Mouse (Mus musculus): ENCODE data around the gene Mob2. TPM values are rescaled to one million over a fixed set of nuclear protein-coding genes. Genes with fewer than 3 reads are reported as not detected.

The Mob2 gene
- 122 TPM for polyA plus RNA-seq (2017; shearing (Covaris generic))

GRCm38 (mm10) chr7:142060931-142061565, at the start of gene Mob2:
Mob2 (minus strand) TSS chr7:142061065.

GRCm38 (mm10) chr7:142095183-142095931, 34.5 kb upstream of the Mob2 start, which contains the start of gene Dusp8:
Dusp8 (minus strand) TSS chr7:142095843.

Other genes starting within 250 kb of the Mob2 start
- gene Muc5b, start 222.0 kb downstream of the Mob2 start, polyA plus RNA-seq (2017; shearing (Covaris generic)), result not detected
- 71.8 TPM for gene Tollip, start 142.6 kb downstream of the Mob2 start, polyA plus RNA-seq (2017; shearing (Covaris generic))
- gene Brsk2, start 111.3 kb downstream of the Mob2 start, polyA plus RNA-seq (2017; shearing (Covaris generic)), result 0.71 TPM
- gene Dusp8, start 34.8 kb upstream of the Mob2 start, polyA plus RNA-seq (2017; shearing (Covaris generic)), result 37.7 TPM
- gene Gm45618, start 59.7 kb upstream of the Mob2 start, polyA plus RNA-seq (2017; shearing (Covaris generic)), result not detected
- not detected for gene Gm39115, start 75.0 kb upstream of the Mob2 start, polyA plus RNA-seq (2017; shearing (Covaris generic))
- not detected for gene Gm45337, start 83.5 kb upstream of the Mob2 start, polyA plus RNA-seq (2017; shearing (Covaris generic))
- gene Gm29735, start 96.0 kb upstream of the Mob2 start, polyA plus RNA-seq (2017; shearing (Covaris generic)), result not detected
- not detected for gene Gm4553, start 104.7 kb upstream of the Mob2 start, polyA plus RNA-seq (2017; shearing (Covaris generic))
- gene Krtap5-2, start 114.9 kb upstream of the Mob2 start, polyA plus RNA-seq (2017; shearing (Covaris generic)), result not detected
- not detected for gene Gm10153, start 129.3 kb upstream of the Mob2 start, polyA plus RNA-seq (2017; shearing (Covaris generic))
- gene Krtap5-3, start 140.3 kb upstream of the Mob2 start, polyA plus RNA-seq (2017; shearing (Covaris generic)), result not detected
- not detected for gene Gm7579, start 150.8 kb upstream of the Mob2 start, polyA plus RNA-seq (2017; shearing (Covaris generic))
- gene Krtap5-5, start 168.9 kb upstream of the Mob2 start, polyA plus RNA-seq (2017; shearing (Covaris generic)), result not detected
- not detected for gene Gm40460, start 180.0 kb upstream of the Mob2 start, polyA plus RNA-seq (2017; shearing (Covaris generic))
- not detected for gene Gm2431, start 197.3 kb upstream of the Mob2 start, polyA plus RNA-seq (2017; shearing (Covaris generic))
- gene Gm4559, start 213.3 kb upstream of the Mob2 start, polyA plus RNA-seq (2017; shearing (Covaris generic)), result not detected
- gene Krtap5-1, start 236.1 kb upstream of the Mob2 start, polyA plus RNA-seq (2017; shearing (Covaris generic)), result not detected
- gene Krtap5-4, start 242.5 kb upstream of the Mob2 start, polyA plus RNA-seq (2017; shearing (Covaris generic)), result not detected

Measured in effector memory CD4-positive, alpha-beta T cell, adult 5 months (primary cell).